Mouse (Mus musculus) cerebellum, postnatal 4 days (tissue): ENCODE results near the gene Olfr77.

Experiments
- DNase-seq, 2 experiments: peaks; one replicate each; pipeline ENCODE4 v3.0.0; 2022; ENCODE audit warnings: low spot score in 2 of 2, mixed read lengths in 1 of 2

Olfr77 gene

GRCm38 (mm10) chr9:19916565-19916964 lies at the start of gene Olfr77:
TSS of gene Olfr77 (plus strand) at chr9:19916865.
- no peak for DNase-seq

- DNase-seq, result no peak
Observed at GRCm38 (mm10) chr9:19887904-19888303, 28.8 kb upstream of the Olfr77 start, which contains the start of gene Olfr862. TSS of gene Olfr862 (minus strand) at chr9:19888004.

DNA sequence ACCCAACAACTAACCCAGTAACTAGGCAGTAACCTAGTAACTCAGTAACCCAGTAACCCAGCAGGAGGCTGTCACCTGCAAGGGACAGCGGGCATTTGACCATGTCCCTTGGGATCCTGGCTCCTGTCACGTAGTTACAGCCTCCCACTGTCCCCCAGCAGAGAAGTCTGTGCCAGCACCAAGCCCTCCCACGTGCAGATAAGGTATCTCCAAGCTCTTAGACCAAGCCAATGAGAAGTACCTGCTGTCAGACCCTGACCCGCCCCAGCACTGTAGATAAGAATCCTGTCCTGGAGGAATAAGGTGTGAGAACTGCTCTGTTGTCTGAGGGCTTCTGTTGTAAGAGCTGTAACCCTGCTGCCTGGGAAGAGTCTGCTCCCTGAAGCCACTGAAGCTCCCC lies 5.5 kb upstream of the Olfr77 start:
- DNase-seq, result no peak
